Mouse (Mus musculus): ENCODE data around the gene Hcn1.

GRCm38 (mm10) chr13:117710811-117711210 lies 108.7 kb downstream of the Hcn1 start:
- TF ChIP-seq EP300 (optimal IDR thresholded peaks at IDR 0.05) (no peak), CTCF (IDR thresholded peaks at IDR 0.05; ENCODE audit: low read depth) (no peak)
